Mouse (Mus musculus) telencephalon, adult 2 months (tissue): ENCODE data around the gene Best3.

Experiments
- DNase-seq: peaks from one replicate; pipeline ENCODE4 v3.0.0-alpha.2; 2011; ENCODE audit warnings: low read depth, low spot score

Gene Best3

DNA sequence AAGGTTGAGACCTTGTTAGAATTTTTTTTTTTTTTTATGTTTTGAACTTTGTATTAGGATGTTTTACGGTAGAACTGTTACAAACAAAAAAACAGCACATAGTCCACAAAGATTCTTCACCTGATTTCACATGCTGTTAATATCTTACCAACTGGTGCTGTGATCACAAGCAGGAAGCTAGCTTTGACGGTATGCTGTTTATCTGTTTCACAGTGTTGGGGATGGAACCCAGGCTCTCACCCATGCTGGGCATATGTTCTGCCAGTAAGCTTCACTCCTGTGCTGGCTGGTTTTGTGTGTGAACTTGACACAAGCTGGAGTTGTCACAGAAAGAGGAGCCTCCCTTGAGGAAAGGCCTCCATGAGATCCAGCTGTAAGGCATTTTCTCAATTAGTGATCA lies 8.3 kb upstream of the Best3 start:
- no peak for DNase-seq

DNA sequence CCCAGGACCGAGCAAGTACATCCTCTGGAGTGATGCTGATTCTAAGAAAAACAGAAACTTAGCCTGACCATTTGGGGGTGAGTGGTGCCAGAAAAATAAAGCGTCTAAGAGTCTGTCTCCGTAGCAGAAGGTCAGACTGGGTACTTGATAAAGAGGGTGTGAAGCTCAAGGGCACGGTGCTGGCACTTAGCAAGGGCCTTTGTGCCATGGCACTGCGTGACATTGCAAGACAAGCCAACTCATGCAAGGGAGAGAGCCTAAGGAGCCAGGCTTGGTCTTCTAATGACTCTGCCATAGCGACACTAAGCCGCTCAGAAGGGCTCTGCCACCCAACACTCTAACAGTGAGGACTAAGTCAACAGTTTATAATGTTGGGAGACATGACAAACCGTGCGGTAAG lies 7.3 kb upstream of the Best3 start:
- no peak for DNase-seq

DNA sequence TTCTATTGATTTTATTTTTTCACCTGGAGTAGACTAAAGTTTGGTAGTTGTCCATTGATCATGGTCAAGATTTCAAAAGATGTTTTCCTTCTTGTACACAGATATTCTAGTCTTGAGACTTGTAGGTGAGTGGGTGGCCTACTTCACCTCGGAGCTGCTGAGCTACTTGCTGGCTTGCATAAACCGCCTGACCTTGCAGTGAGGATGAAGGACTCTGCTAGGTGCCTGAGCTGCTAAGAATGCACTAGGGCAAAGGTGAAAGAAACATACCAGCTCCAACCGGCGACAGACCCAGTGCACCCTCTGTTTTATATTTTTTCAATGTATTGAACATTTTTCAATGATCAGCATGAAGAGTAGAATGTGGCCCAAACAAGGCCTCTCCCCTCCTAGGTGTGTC lies 5.8 kb upstream of the Best3 start:
- DNase-seq, result no peak

- no peak for DNase-seq
Observed at GRCm38 (mm10) chr10:116980888-116981287, 5.2 kb upstream of the Best3 start.

GRCm38 (mm10) chr10:116982526-116982925 lies 3.6 kb upstream of the Best3 start:
- no peak for DNase-seq

DNA sequence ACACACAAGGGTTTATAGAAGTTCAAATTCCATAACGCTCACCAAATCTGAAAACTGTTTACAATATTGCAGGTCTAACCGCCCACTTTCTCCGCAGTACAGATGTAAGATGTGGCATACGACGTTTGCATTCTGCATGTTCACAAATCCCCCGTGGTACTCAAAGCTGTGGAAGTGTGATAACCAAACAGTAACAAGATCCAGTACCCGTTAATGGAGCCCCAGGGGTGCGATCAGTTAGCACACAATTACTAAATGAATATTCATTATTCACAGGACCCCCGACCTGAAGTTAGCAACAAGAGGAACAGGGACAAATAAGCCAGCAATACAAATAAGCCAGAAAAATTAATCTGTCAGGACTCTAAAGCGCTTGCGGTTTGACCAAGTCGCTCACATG lies 1.3 kb upstream of the Best3 start:
- DNase-seq, result no peak

GRCm38 (mm10) chr10:116993971-116994370 lies 7.9 kb downstream of the Best3 start:
- DNase-seq, result no peak

- DNase-seq, result no peak
Observed at GRCm38 (mm10) chr10:116995162-116995561, 9.0 kb downstream of the Best3 start.

- no peak for DNase-seq
Observed at GRCm38 (mm10) chr10:116995584-116996235, 9.6 kb downstream of the Best3 start.

- no peak for DNase-seq
Observed at GRCm38 (mm10) chr10:116996236-116996600, 10.1 kb downstream of the Best3 start.

DNA sequence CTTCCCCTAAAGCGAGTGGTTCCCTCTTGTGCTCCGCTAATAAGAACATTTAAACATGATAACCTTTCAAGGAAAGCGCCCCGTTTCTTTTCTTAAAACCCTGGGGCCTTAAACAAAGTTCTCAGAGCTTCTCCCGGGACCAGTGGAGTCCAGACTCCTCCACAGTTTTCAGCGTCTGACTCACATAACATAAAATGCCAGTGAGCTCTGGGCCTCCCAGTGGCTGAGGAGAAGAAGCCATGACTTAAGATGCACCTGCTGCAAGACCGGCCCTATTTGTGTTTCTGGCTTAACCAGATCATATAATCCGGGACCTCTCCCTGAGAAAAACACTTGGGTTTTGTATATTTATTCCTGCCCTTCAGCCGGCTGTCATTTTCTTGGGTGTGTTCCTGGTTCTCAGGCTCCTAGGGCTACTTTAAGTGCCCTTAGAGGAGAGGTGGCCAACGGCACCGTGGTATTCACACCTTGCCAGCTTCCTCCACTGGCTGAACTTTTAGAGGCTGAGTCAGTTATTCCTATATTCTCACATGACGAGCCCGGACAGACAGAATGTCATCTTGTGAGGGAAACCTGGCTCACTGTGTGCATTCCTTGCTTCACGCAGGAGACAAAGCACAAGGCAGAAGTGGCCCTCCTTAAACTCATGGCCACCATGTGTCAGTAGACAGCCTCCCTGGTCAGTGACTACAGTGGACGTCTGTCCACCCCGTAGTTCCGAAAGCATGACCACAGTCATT lies 12.8 kb downstream of the Best3 start:
- DNase-seq, result no peak

- DNase-seq, result peak; percentile 65
Observed at GRCm38 (mm10) chr10:117000975-117001374, 14.9 kb downstream of the Best3 start.

DNA sequence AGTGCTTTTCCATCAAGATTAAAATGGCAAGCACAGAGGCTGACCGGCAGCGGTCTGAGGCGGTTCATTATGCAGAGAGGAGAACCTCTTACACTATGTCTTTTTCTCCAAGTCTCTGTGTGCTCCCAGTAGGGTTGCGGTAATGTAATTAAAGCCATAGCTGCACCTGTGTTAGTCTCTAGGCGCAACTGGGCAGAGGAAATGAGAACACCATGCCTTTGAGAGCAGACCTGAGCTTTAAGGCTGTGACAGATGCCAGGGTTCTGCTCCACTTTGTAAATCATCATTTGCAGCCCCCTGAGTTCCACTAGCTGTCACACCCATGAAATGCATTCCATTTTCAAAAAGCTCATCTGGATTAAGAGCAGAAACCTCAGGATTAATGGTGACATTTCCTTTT lies 18.6 kb downstream of the Best3 start:
- no peak for DNase-seq

GRCm38 (mm10) chr10:117005707-117006464 lies 19.8 kb downstream of the Best3 start:
- no peak for DNase-seq

GRCm38 (mm10) chr10:117009691-117010090 lies 23.6 kb downstream of the Best3 start:
- DNase-seq, result no peak

DNA sequence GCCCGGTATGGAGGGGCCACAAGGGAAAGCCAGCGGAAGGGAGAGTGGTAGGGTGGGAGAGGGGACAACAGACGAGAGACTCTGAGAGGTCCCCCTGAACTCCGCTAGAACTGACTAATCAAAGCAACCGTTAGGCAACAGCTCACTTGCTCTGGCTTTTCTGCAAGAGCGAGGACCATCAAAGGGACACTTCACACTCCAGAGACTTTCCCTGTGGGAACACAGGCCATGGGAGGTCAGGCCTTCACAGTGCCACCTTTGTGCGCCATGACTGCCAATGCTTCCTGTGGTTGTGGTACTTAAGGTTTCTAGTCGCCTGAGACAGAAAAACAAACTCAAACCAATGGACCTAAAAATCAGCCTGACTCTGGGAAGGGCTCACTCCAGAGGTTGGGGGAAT lies 24.9 kb downstream of the Best3 start:
- DNase-seq, result no peak

GRCm38 (mm10) chr10:117013689-117014390 lies 27.7 kb downstream of the Best3 start:
- peak; percentile 93 for DNase-seq

DNA sequence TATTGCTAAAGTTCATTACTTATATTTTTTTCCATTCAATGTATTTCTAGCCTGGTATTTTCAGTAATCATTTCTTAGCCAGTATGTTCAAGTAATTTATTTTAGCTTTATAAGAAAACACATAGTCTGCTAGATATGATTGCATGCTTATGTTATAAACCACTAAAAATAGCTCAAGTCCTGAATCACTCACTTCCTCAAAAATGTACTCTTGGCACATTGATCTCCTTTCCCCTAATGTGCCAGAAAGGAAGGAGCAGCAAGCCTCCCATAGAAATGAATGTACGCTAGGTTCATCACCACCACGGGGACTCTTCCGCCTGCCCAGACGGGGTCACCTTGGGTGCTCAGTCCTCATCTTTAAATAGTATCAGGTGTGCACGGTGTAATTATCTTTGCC lies 28.5 kb downstream of the Best3 start:
- DNase-seq, result no peak

DNA sequence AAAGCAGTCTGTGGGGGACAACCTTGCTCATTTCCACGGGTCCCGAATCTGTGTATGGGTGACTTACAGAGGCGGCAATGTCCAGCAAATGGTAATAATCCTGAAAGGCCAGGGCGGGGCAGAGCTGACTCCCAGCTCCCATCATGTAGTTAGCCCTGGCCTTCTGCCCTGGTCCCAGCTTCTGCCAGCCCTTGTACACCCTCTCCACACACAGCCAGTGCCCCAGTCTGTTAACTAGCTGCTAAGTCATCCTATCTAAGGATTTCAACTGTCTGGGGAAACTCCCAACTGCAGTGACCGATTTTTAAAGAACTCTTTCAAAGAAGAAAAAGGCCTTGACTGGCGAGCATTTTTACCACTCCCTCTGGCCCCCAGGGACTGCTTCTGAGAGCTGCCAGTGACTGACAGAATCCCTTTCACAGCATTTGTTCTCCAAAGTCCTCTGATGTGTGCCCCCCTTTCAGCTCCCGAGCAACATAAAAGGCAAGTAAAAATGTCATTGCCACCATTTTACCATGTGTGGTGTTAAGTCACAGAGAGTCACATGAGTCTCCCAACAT lies 32.2 kb downstream of the Best3 start:
- no peak for DNase-seq

DNA sequence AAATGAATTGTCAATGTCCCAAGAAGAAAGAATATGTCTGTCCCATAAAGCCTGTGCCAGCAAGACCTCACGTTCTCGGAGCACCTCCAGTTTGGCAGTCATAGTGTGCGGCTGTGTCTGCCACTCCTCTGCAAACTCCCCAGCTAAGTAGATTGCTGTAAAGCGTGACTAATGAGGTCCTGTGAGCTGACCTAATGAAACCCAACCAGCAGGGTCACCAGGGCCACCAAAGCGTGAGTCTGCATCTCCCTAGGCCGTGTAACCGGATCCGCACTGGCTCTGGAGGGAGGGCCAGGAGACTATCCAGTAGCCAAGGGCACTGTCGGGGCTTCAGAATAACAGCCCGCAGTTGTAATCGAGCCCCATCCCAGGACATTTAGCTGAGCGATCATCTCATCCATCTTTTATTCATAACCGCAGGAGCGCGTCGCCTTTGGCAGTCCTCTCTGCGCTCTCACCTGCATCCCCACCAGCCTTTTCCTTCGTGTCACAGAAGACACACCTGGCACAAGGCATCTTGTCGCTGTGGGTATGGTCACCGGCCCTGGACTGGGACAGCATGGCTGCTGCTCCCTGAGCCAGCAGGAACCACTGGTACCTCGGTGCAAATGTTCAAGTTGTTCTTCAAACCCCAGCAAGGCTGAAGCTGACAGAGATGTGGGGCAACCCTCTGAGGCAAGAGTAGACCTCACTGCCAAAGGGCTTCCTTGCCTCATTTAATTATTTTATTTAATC lies 35.1 kb downstream of the Best3 start:
- no peak for DNase-seq

GRCm38 (mm10) chr10:117023693-117024092 lies 37.6 kb downstream of the Best3 start:
- DNase-seq, result no peak
